Mouse (Mus musculus) small intestine, adult 2 months (tissue): ENCODE data around the gene Bcas3.

ENCODE experiments used
- CTCF ChIP-seq: fragments of 200-500 bp; IDR thresholded peaks from 2 replicates; pipeline ENCODE4 v1.5.1; 2012; ENCODE audit warnings: low read depth, mild to moderate bottlenecking, control low read depth, inconsistent platforms, low read length, moderate library complexity, mixed read lengths; ENCODE audit not compliant: insufficient replicate concordance, insufficient read length; ENCODE audit errors: extremely low read depth
- POLR2A ChIP-seq: fragments of 200-500 bp; IDR thresholded peaks from 2 replicates; pipeline ENCODE4 v1.6.1; 2012; ENCODE audit warnings: low read depth, mild to moderate bottlenecking, control low read depth, inconsistent platforms, low read length, moderate library complexity

DNA sequence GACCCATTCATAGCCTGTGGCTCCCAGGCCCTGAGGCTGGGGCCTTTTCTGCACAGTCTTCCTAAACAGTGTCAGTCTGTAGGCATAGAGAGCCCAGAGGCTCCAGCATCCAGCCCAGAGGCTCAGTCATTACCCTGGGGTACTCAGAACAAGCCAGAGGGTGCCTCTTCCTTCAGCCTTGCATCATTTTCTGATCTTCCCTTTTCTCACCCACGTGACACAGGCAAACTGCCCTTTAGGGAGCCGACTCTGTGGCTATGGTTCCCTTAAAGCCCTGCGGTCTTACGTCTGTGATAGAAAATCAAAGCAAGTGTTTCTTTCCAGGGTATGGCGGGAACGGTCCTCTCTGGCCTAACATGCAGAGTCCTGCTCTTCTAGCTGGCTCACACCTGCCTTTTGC, 421.7 kb downstream of the Bcas3 start:
- no peak for TF ChIP-seq POLR2A
- TF ChIP-seq CTCF, result no peak
